Mouse (Mus musculus) heart, postnatal 0 days (tissue): ENCODE measurements around the gene Ifrd2.

ENCODE experiments used
- CTCF ChIP-seq: IDR thresholded peaks from 2 replicates; pipeline ENCODE4 v1.5.1; 2016; ENCODE audit warnings: antibody characterized with exemption, control low read depth, low read depth
- EP300 ChIP-seq: IDR thresholded peaks from 2 replicates; pipeline ENCODE4 v1.6.1; 2016; ENCODE audit warnings: antibody characterized with exemption, low read depth

- no peak for TF ChIP-seq CTCF
- no peak for TF ChIP-seq EP300
These were observed 4.9 kb upstream of the Ifrd2 start for GRCm38 (mm10) chr9:107582509-107583062.
